Mouse (Mus musculus): ENCODE results near the gene Orc3. TPM values are rescaled to one million over a fixed set of nuclear protein-coding genes. Genes with fewer than 3 reads are reported as not detected.
A peak's percentile ranks its signal among the peaks of the same experiment; 100 is the strongest.

The Orc3 gene
- polyA plus RNA-seq, 1 experiment from 2014 or later: 91.7 TPM

DNA sequence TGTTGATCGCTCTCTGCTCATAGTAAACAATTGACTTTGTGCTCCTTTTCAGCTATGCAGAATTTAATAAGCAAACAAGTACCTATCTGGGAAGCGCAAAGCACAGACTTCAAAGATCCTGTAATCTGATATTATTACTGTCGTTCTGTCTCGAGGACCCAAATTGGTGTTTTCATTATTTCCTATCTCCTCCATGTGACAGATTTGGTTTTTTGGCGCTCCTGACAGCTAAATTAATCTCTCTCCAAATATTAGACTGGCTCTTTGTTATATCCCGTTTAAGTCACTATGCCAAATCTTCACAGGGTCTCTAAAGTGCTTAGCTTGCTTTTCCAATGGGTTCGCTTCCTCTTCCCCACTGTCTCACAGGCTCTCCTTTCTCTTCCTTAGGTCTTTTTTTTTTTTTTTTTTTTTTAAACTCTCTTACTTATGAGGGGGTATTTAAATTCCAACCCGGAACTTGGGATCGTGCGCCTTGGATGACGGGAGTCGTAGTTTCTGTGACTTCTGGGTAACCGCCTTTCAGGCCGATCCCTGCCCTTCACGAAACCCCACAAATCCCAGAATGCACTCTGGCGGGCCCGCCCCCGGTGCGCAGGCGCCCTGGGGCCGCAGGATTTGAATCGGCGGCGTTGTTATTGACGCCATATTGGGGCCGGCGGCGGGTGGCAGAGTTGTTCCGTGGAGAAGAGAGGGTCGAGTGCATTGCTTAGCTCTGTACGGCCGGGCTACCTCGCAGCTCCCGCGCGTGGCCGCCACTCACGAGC, 64.6 kb downstream of the Orc3 start:
- H3K9me3 ChIP-seq (replicated peaks): no peaks in the 10 kb centered on the region
- H3K27me3 ChIP-seq: no peaks in the 10 kb centered on the region
- H3K36me3 ChIP-seq (ENCODE audit: poor library complexity, severe bottlenecking): no peaks in the 10 kb centered on the region
- H3K4me2 ChIP-seq: peak overlapping the region; percentile 68
- WGBS: 2% methylated on average over 38 of the region's 38 CpGs
- peak overlapping the region; percentile 94 for H3K27ac ChIP-seq
- H3K4me3 ChIP-seq: peak overlapping the region; percentile 98
- peak overlapping the region; percentile 99 for H3K9ac ChIP-seq
- H3K4me1 ChIP-seq: peaks cover 26% of the 10 kb centered on the region
- ATAC-seq: peak; percentile 97

- Histone ChIP-seq H3K27me3 (no peaks in the 10 kb centered on the region), H3K36me3 (ENCODE audit: poor library complexity, severe bottlenecking) (no peaks in the 10 kb centered on the region), H3K4me3 (no peak overlapping the region), H3K4me1 (no peaks in the 10 kb centered on the region), H3K27ac (no peak overlapping the region), H3K9ac (no peak overlapping the region), H3K9me3 (replicated peaks) (no peaks in the 10 kb centered on the region), H3K4me2 (no peak overlapping the region)
- ATAC-seq: no peak
- 80% methylated on average over 6 of the region's 6 CpGs for WGBS
Measured at GRCm38 (mm10) chr4:34529941-34530340, 84.8 kb downstream of the Orc3 start.

DNA sequence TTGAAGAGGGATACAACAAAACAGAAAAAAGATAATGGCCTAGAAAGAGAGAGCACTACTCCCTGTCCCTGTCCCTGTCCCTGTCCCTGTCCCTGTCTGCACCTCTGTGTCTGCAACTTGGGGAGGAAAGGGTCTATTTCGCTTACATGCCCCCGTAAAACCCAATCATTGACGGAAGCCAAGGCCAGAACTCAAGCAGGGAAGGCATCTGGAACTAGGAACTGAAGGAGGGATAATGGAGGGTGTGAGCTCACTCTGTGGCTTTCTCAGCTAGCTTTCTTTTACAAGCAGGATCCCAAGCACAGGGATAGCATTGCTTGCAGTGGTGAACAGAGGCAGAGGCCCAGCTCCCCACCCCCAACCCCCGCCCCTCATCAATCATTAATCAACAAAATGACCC, 85.4 kb downstream of the Orc3 start:
- Histone ChIP-seq H3K4me2 (no peak overlapping the region), H3K9me3 (replicated peaks) (no peaks in the 10 kb centered on the region), H3K9ac (no peak overlapping the region), H3K27me3 (no peaks in the 10 kb centered on the region), H3K36me3 (ENCODE audit: poor library complexity, severe bottlenecking) (no peaks in the 10 kb centered on the region), H3K4me3 (no peak overlapping the region), H3K27ac (no peak overlapping the region), H3K4me1 (no peaks in the 10 kb centered on the region)
- 80% methylated on average over 4 of the region's 4 CpGs for WGBS
- ATAC-seq: no peak

- H3K9me3 ChIP-seq (replicated peaks): no peaks in the 10 kb centered on the region
- H3K4me3 ChIP-seq: no peak overlapping the region
- H3K4me2 ChIP-seq: no peak overlapping the region
- 95% methylated on average over 1 of the region's 1 CpGs for WGBS
- H3K4me1 ChIP-seq: no peaks in the 10 kb centered on the region
- H3K27ac ChIP-seq: no peak overlapping the region
- no peaks in the 10 kb centered on the region for H3K27me3 ChIP-seq
- H3K36me3 ChIP-seq (ENCODE audit: poor library complexity, severe bottlenecking): no peaks in the 10 kb centered on the region
- ATAC-seq: no peak
- H3K9ac ChIP-seq: no peak overlapping the region
Measured at GRCm38 (mm10) chr4:34528430-34529100, 86.2 kb downstream of the Orc3 start.

DNA sequence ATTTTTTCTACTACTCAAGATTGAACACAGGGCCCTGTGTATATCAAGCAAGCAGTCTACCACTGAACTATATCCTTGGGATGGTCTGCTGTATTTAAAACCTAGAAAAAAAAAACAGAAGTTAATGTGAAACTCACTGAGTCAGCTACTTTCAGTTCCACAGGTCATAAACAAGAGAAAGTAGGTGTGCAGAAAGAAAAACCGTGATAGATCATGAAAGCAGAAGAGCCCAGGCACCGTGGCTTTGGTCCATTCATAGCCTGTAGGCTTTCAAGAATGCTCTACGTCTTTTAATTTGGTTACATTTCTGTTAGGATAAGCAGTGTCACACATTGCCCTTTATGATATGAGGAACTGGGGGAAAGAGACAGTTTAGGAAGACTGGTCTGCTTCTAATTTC, 88.0 kb downstream of the Orc3 start:
- Histone ChIP-seq H3K4me2 (no peak overlapping the region), H3K4me3 (no peak overlapping the region), H3K36me3 (ENCODE audit: poor library complexity, severe bottlenecking) (no peaks in the 10 kb centered on the region), H3K9me3 (replicated peaks) (no peaks in the 10 kb centered on the region), H3K27ac (no peak overlapping the region), H3K27me3 (no peaks in the 10 kb centered on the region), H3K9ac (no peak overlapping the region), H3K4me1 (no peaks in the 10 kb centered on the region)
- ATAC-seq: no peak
- 83% methylated on average over 3 of the region's 3 CpGs for WGBS

DNA sequence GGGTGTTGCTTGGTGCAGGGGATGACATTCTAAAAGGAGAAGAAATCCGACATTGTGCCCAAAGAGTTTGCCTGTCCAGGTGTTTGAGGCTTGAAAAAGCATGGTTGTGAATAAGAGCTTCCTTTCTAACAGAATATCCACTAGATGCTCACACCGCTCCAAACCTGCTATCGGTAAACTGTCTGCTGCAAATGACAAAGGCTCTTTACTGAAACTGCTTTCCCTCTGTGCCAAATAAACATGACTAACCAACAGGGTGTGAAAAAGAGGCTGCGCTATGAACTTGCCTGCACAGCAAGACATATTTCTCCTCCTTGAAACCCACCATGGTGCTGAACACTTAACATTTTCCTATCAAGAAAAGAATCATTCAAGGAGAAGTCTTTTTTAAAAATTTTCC, 91.2 kb downstream of the Orc3 start:
- no peaks in the 10 kb centered on the region for H3K27me3 ChIP-seq
- H3K27ac ChIP-seq: no peak overlapping the region
- H3K9me3 ChIP-seq (replicated peaks): no peaks in the 10 kb centered on the region
- 91% methylated on average over 4 of the region's 4 CpGs for WGBS
- no peaks in the 10 kb centered on the region for H3K36me3 ChIP-seq (ENCODE audit: poor library complexity, severe bottlenecking)
- no peak overlapping the region for H3K9ac ChIP-seq
- H3K4me2 ChIP-seq: no peak overlapping the region
- no peak overlapping the region for H3K4me3 ChIP-seq
- H3K4me1 ChIP-seq: no peaks in the 10 kb centered on the region
- no peak for ATAC-seq

DNA sequence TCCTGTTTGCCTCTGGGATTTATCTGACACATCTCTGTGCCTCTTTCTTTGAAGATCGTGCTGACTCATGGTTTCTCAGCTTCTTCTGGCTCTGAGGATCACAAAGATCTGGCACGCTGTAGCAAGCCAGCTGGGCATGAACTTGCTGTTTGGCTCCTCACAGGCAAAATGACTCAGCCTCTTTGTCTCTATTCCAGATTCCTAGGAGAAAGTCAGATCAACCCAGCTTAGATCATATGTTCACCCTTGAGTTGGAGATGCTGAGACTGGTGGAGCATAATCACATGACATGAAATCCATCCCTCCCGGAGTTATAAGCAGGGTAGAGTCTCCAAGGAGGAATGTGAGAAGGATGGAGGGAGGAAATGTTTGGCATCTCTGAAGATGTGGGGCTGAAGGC, 91.9 kb downstream of the Orc3 start:
- Histone ChIP-seq H3K9ac (no peak overlapping the region), H3K27me3 (no peaks in the 10 kb centered on the region), H3K4me1 (no peaks in the 10 kb centered on the region), H3K4me3 (no peak overlapping the region), H3K36me3 (ENCODE audit: poor library complexity, severe bottlenecking) (no peaks in the 10 kb centered on the region), H3K9me3 (replicated peaks) (no peaks in the 10 kb centered on the region), H3K4me2 (no peak overlapping the region), H3K27ac (no peak overlapping the region)
- ATAC-seq: no peak; the same call in 1 of the 2 replicates
- 85% methylated on average over 3 of the region's 3 CpGs for WGBS

Other genes starting within 250 kb of the Orc3 start
- gene Akirin2, start 64.0 kb downstream of the Orc3 start, polyA plus RNA-seq (2015; fragmentation: Nextera tagmentation; extraction: Ambion mirVana): 64.2 and 82.8 TPM in 2 replicates
- 68.7 TPM in 2 replicates for gene Rars2, start within 50 bp of the Orc3 start, polyA plus RNA-seq (2015; fragmentation: Nextera tagmentation; extraction: Ambion mirVana)
- gene Slc35a1, start 72.5 kb upstream of the Orc3 start, polyA plus RNA-seq (2015; fragmentation: Nextera tagmentation; extraction: Ambion mirVana): 49.9 and 53.6 TPM in 2 replicates
- 1.4 and 1.6 TPM in 2 replicates for gene Cfap206, start 115.3 kb upstream of the Orc3 start, polyA plus RNA-seq (2015; fragmentation: Nextera tagmentation; extraction: Ambion mirVana)
- gene Gm136, start 141.3 kb upstream of the Orc3 start, polyA plus RNA-seq (2015; fragmentation: Nextera tagmentation; extraction: Ambion mirVana): not detected in 2 replicates
- gene Smim8, start 163.5 kb upstream of the Orc3 start, polyA plus RNA-seq (2015; fragmentation: Nextera tagmentation; extraction: Ambion mirVana): 51.0 and 56.2 TPM in 2 replicates

Measured in forebrain, embryonic 13.5 days (tissue).